Mouse (Mus musculus): ENCODE measurements around the gene Rock2. TPM values are rescaled to one million over a fixed set of nuclear protein-coding genes. Genes with fewer than 3 reads are reported as not detected.
A peak's percentile ranks its signal among the peaks of the same experiment; 100 is the strongest.

The Rock2 gene
- total and polyA plus RNA-seq, 3 experiments, result 11.2 to 80.2 (median 78.0) TPM

DNA sequence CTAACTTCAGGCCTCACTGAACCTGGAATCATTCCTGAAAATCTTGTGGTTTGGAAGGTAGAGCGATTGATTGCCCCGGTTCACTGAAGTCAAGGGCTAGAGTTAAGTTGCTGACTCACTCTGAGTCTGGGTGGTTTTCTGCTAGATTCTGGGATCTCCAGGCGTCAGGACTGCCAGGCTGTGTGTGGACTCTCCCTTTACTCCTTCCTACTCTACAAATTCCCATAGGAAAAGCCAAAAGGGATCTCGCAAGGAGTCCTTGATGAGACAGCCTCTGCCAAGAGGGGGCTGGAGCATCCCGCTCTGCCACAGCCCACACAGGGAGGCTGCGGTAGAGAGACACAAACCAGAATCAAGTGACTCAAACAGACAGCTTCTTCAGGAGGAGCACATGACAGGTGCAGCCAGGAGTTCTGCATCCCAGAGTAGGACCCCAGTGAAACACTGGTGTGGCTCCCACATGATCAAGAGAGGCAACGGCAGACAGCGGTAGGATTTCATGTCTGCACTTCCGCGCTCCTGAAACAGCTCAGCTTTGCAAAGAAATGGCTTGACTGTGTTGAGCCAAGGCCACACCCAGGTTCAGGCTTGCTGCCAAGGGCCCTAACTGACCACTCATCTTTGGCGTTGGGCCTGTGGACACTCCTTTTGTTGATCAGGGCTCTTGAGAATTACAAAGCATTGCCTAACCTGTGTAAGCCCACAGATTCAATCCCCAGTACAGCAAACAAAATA, 41.1 kb upstream of the Rock2 start:
- H3K27me3 ChIP-seq (ENCODE audit: control insufficient read depth, insufficient read depth, low read length), result no peaks in the 10 kb centered on the region
- no peak overlapping the region for H3K9ac ChIP-seq (ENCODE audit: low read depth, low read length)
- H3K79me2 ChIP-seq (replicated peaks; ENCODE audit: control insufficient read depth, insufficient read depth, low read length), result no peaks in the 10 kb centered on the region
- peak overlapping the region; percentile 14; the same call in 1 of the 2 replicates for H3K4me3 ChIP-seq
- intact Hi-C loops (cut with DNase I), result loop anchor here (2.0 kb wide), 1 partner anchor 17 kb away; no protein-coding TSS in a partner anchor
- peak overlapping the region; percentile 3; the same call in 1 of the 2 replicates for H3K27ac ChIP-seq
- H3K4me1 ChIP-seq (ENCODE audit: control insufficient read depth, insufficient read depth, low read length), result peaks cover 15% of the 10 kb centered on the region
- H3K36me3 ChIP-seq (ENCODE audit: control insufficient read depth, insufficient read depth, low read length), result no peaks in the 10 kb centered on the region
- WGBS, result 29% methylated on average over 11 of the region's 11 CpGs
- TF ChIP-seq EP300 (IDR thresholded peaks at IDR 0.05; ENCODE audit: insufficient read depth, low read depth, low read length), result no peak
- TF ChIP-seq POLR2A (IDR thresholded peaks at IDR 0.05; ENCODE audit: insufficient read depth, low read depth, low read length), result 0 out of 2 replicates have a peak, but pooled peaks have one; percentile 35
- DNase-seq, result peak; percentile 81 to 83

DNA sequence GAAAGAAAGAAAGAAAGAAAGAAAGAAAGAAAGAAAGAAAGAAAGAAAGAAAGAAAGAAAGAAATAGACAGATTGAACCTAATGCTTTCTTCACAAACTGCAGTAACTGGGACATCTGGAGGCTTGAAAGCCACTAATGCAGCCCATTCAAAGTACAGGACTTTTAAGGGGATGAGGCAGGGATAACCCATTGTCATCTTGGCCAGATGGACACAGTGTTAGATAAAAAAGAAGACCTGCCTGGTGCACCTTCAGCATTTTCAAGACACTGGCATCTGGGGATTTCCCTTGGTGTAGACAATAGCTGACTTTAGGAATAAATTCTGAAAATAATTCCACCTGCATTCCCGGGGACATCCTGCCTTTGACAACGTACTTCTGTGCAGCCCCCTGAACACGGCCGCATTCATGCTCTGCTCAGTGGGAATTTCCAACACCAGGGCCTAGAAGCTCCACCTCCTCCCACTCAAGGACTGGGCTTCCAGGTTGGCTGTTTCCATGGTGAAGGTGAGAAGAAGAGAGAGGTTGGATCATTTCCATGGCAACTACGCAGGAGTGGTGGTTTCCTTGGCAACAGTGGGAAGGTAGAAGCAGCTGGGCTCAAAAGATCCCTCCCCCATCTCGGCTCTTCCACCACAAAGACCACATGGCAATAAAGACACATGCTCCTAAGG, 38.9 kb upstream of the Rock2 start:
- no peak overlapping the region for H3K27ac ChIP-seq
- 66% methylated on average over 6 of the region's 6 CpGs for WGBS
- no peak for DNase-seq
- peaks cover 8% of the 10 kb centered on the region for H3K4me1 ChIP-seq (ENCODE audit: control insufficient read depth, insufficient read depth, low read length)
- H3K79me2 ChIP-seq (replicated peaks; ENCODE audit: control insufficient read depth, insufficient read depth, low read length), result no peaks in the 10 kb centered on the region
- intact Hi-C loops (cut with DNase I), result loop anchor here (2.0 kb wide), 1 partner anchor 15 kb away; no protein-coding TSS in a partner anchor
- no peaks in the 10 kb centered on the region for H3K27me3 ChIP-seq (ENCODE audit: control insufficient read depth, insufficient read depth, low read length)
- no peak overlapping the region for H3K4me3 ChIP-seq
- H3K9ac ChIP-seq (ENCODE audit: low read depth, low read length), result no peak overlapping the region
- TF ChIP-seq CTCF (IDR thresholded peaks at IDR 0.05) (no peak), POLR2A (IDR thresholded peaks at IDR 0.05; ENCODE audit: insufficient read depth, low read depth, low read length) (no peak), EP300 (IDR thresholded peaks at IDR 0.05; ENCODE audit: insufficient read depth, low read depth, low read length) (no peak)
- no peaks in the 10 kb centered on the region for H3K36me3 ChIP-seq (ENCODE audit: control insufficient read depth, insufficient read depth, low read length)

DNA sequence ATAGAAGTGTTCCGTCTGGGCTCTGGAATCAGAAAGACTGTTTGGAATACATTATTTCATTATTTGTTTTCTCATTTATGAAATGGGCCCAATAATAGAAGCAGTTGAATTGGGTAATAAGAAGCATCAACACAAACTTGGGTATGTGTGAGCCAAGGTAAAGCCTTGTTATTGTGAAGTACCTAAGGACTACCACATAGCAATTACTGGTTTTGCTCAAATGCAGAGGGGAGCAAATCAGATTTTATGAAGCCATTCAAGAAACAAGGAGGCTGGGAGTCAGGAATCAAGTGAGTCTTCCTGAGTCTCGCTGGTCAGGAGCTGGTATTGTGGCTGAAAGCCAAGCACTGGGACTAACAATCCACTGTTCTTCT, 38.4 kb upstream of the Rock2 start:
- no peak for TF ChIP-seq EP300 (IDR thresholded peaks at IDR 0.05; ENCODE audit: insufficient read depth, low read depth, low read length)
- no peak for TF ChIP-seq CTCF (IDR thresholded peaks at IDR 0.05)
- TF ChIP-seq POLR2A (IDR thresholded peaks at IDR 0.05; ENCODE audit: insufficient read depth, low read depth, low read length), result no peak
- Histone ChIP-seq H3K4me3 (no peak overlapping the region), H3K27ac (no peak overlapping the region), H3K36me3 (ENCODE audit: control insufficient read depth, insufficient read depth, low read length) (no peaks in the 10 kb centered on the region), H3K79me2 (replicated peaks; ENCODE audit: control insufficient read depth, insufficient read depth, low read length) (no peaks in the 10 kb centered on the region), H3K27me3 (ENCODE audit: control insufficient read depth, insufficient read depth, low read length) (no peaks in the 10 kb centered on the region), H3K4me1 (ENCODE audit: control insufficient read depth, insufficient read depth, low read length) (peaks cover 5% of the 10 kb centered on the region), H3K9ac (ENCODE audit: low read depth, low read length) (no peak overlapping the region)
- no peak for DNase-seq
- intact Hi-C loops (cut with DNase I), result no loop called here
- WGBS, result 76% methylated on average over 2 of the region's 2 CpGs

DNA sequence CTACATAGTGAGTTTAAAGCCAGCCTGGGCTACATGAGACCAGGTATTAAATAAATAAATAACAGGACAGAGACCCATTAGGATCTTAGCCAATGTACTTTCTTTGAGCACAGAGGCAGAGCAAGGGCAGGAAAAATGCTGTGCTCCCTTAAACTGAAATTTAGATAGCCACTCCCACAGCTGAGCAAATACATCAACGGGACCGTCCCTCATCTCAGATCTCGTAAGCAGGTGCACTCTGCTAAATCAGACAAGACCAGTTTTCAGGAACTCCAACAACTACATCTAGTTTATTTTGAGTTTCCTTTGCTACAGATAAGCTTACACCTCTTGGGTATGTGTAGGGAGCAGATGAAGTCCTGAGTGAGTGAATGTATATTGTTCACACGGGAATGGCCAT, 36.6 kb upstream of the Rock2 start:
- H3K27ac ChIP-seq, result no peak overlapping the region
- H3K9ac ChIP-seq (ENCODE audit: low read depth, low read length), result no peak overlapping the region
- H3K27me3 ChIP-seq (ENCODE audit: control insufficient read depth, insufficient read depth, low read length), result no peaks in the 10 kb centered on the region
- no peaks in the 10 kb centered on the region for H3K79me2 ChIP-seq (replicated peaks; ENCODE audit: control insufficient read depth, insufficient read depth, low read length)
- no peak for TF ChIP-seq POLR2A (IDR thresholded peaks at IDR 0.05; ENCODE audit: insufficient read depth, low read depth, low read length)
- no peak for TF ChIP-seq CTCF (IDR thresholded peaks at IDR 0.05)
- no peak for TF ChIP-seq EP300 (IDR thresholded peaks at IDR 0.05; ENCODE audit: insufficient read depth, low read depth, low read length)
- no peak overlapping the region for H3K4me3 ChIP-seq
- H3K4me1 ChIP-seq (ENCODE audit: control insufficient read depth, insufficient read depth, low read length), result peaks cover 5% of the 10 kb centered on the region
- intact Hi-C loops (cut with DNase I), result no loop called here
- H3K36me3 ChIP-seq (ENCODE audit: control insufficient read depth, insufficient read depth, low read length), result no peaks in the 10 kb centered on the region
- DNase-seq, result no peak
- WGBS, result 79% methylated on average over 4 of the region's 4 CpGs

DNA sequence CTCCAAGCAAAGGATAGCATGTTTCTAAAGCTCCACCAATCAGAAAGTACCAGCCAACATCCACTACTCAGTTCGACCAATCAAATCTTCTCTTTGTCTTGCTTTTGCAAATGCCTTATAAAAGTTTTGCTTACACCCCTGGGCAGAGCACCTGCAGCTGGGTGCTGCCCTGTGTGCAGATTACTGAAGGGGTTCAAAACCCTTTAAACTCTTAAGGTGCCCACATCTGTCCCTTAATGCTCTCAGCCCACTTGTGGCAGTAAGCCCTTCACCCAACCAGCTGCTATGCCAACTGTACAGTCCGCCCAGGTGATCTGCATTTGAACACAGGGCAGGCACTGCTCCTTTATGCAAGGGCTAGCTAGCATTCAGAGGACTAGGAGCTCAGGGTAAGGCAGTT, 34.9 kb upstream of the Rock2 start:
- Histone ChIP-seq H3K9ac (ENCODE audit: low read depth, low read length) (no peak overlapping the region), H3K27ac (no peak overlapping the region), H3K4me1 (ENCODE audit: control insufficient read depth, insufficient read depth, low read length) (no peaks in the 10 kb centered on the region), H3K27me3 (ENCODE audit: control insufficient read depth, insufficient read depth, low read length) (no peaks in the 10 kb centered on the region), H3K79me2 (replicated peaks; ENCODE audit: control insufficient read depth, insufficient read depth, low read length) (no peaks in the 10 kb centered on the region), H3K36me3 (ENCODE audit: control insufficient read depth, insufficient read depth, low read length) (no peaks in the 10 kb centered on the region), H3K4me3 (no peak overlapping the region)
- 90% methylated on average over 2 of the region's 2 CpGs for WGBS
- intact Hi-C loops (cut with DNase I), result no loop called here
- no peak for DNase-seq
- TF ChIP-seq CTCF (IDR thresholded peaks at IDR 0.05) (no peak), EP300 (IDR thresholded peaks at IDR 0.05; ENCODE audit: insufficient read depth, low read depth, low read length) (no peak), POLR2A (IDR thresholded peaks at IDR 0.05; ENCODE audit: insufficient read depth, low read depth, low read length) (no peak)

DNA sequence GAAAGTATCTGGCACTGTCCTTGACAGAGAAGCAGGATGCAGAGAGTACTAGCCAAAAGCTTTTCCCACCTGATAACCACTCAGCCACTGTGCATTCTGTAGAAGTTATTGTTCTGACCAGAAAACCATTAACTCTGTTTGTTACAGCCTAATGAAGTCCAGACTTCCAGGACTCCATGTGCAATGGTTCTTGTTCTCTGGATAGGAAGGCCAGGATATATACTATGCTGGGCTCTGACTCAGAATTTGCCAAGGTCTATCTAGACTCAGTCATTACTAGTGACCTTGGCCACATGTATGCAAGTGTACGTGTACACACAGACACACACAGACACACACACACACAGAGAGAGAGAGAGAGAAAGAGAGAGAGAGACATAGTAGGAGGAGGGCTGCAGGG, 34.2 kb upstream of the Rock2 start:
- no peaks in the 10 kb centered on the region for H3K79me2 ChIP-seq (replicated peaks; ENCODE audit: control insufficient read depth, insufficient read depth, low read length)
- 86% methylated on average over 1 of the region's 1 CpGs for WGBS
- intact Hi-C loops (cut with DNase I), result no loop called here
- DNase-seq, result no peak
- no peak overlapping the region for H3K4me3 ChIP-seq
- H3K4me1 ChIP-seq (ENCODE audit: control insufficient read depth, insufficient read depth, low read length), result no peaks in the 10 kb centered on the region
- no peak overlapping the region for H3K9ac ChIP-seq (ENCODE audit: low read depth, low read length)
- H3K27me3 ChIP-seq (ENCODE audit: control insufficient read depth, insufficient read depth, low read length), result no peaks in the 10 kb centered on the region
- H3K36me3 ChIP-seq (ENCODE audit: control insufficient read depth, insufficient read depth, low read length), result no peaks in the 10 kb centered on the region
- no peak for TF ChIP-seq CTCF (IDR thresholded peaks at IDR 0.05)
- no peak overlapping the region for H3K27ac ChIP-seq
